Mouse (Mus musculus) hindbrain, embryonic 11.5 days (tissue): ENCODE data around the gene Gm16427. TPM values are rescaled to one million over a fixed set of nuclear protein-coding genes. Genes with fewer than 3 reads are reported as not detected.
"Not testable (repeated sequence)": the region's sequence is repeated elsewhere in the genome, so short reads cannot be mapped to it uniquely, and the experiment has no call there.

ENCODE experiments used
- ATAC-seq: fragments of 200-750 bp; cut with Nextera tagmentation; 2 replicates; pipeline ENCODE4 v1.8.0; 2017; ENCODE audit warnings: mild to moderate bottlenecking, moderate TSS enrichment, moderate library complexity; ENCODE audit not compliant: low FRiP score
- DNase-seq: peaks from one replicate; pipeline ENCODE4 v3.0.0-alpha.2; 2015; ENCODE audit warnings: low spot score
- H3K27ac ChIP-seq: fragments of 300-500 bp; sonication (generic); 2 replicates; pipeline ENCODE4 v1.5.1; 2014; ENCODE audit warnings: mild to moderate bottlenecking, low read depth, low read length
- H3K27me3 ChIP-seq: fragments of 300-500 bp; sonication (generic); 2 replicates; pipeline ENCODE4 v1.6.1; 2014; ENCODE audit warnings: mild to moderate bottlenecking, low read length, moderate library complexity, mixed read lengths; ENCODE audit not compliant: control insufficient read depth, insufficient read depth
- H3K36me3 ChIP-seq: fragments of 300-500 bp; sonication (generic); 2 replicates; pipeline ENCODE4 v1.6.1; 2014; ENCODE audit warnings: mild to moderate bottlenecking, low read length, moderate library complexity, mixed read lengths; ENCODE audit not compliant: control insufficient read depth, insufficient read depth
- H3K4me1 ChIP-seq: fragments of 300-500 bp; sonication (generic); replicated peaks from 2 replicates; pipeline ENCODE4 v1.6.1; 2014; ENCODE audit warnings: low read length, mixed read lengths; ENCODE audit not compliant: control insufficient read depth, insufficient read depth
- H3K4me2 ChIP-seq: fragments of 300-500 bp; sonication (generic); replicated peaks from 2 replicates; pipeline ENCODE4 v1.6.1; 2014; ENCODE audit warnings: mild to moderate bottlenecking, low read depth, low read length
- H3K4me3 ChIP-seq: fragments of 300-500 bp; sonication (generic); 2 replicates; pipeline ENCODE4 v1.5.1; 2014; ENCODE audit warnings: low read depth, low read length
- H3K9ac ChIP-seq: fragments of 300-500 bp; sonication (generic); 2 replicates; pipeline ENCODE4 v1.6.1; 2014; ENCODE audit warnings: low read depth, low read length
- H3K9me3 ChIP-seq: fragments of 300-500 bp; sonication (generic); 2 replicates; pipeline ENCODE4 v1.6.1; 2016; ENCODE audit warnings: low read length; ENCODE audit not compliant: control insufficient read depth
- WGBS: fragments of 180-500 bp; shearing (Covaris S2); extraction: QIAGEN DNeasy Blood & Tissue Kit; methylation state at CpG from one replicate; pipeline ENCODE4 v1.1.7; 2014; 5-methylcytosine and 5-hydroxymethylcytosine counted together
- polyA plus RNA-seq: library from polyadenylated mRNA; unstranded; fragments of >200 nt; fragmentation: Nextera tagmentation; extraction: Ambion mirVana; gene quantifications from 2 replicates; pipeline ENCODE4 v1.2.1, GENCODE M21; 2014

Gene Gm16427
- not detected in 2 replicates for polyA plus RNA-seq

GRCm38 (mm10) chr5:93540100-93540499, at the start of gene Gm16427:
Gene Gm16427 (minus strand): TSS chr5:93540200.
- H3K4me3 ChIP-seq, H3K9me3 ChIP-seq, H3K27me3 ChIP-seq, H3K9ac ChIP-seq, H3K4me2 ChIP-seq, DNase-seq, ATAC-seq, H3K27ac ChIP-seq, H3K4me1 ChIP-seq, H3K36me3 ChIP-seq: not testable (repeated sequence)
- 86% methylated on average over 2 of the region's 3 CpGs for WGBS

Other genes starting within 250 kb of the Gm16427 start
- gene C87414, start 131.4 kb upstream of the Gm16427 start, polyA plus RNA-seq = not detected in 2 replicates